In the genomic region with DNA sequence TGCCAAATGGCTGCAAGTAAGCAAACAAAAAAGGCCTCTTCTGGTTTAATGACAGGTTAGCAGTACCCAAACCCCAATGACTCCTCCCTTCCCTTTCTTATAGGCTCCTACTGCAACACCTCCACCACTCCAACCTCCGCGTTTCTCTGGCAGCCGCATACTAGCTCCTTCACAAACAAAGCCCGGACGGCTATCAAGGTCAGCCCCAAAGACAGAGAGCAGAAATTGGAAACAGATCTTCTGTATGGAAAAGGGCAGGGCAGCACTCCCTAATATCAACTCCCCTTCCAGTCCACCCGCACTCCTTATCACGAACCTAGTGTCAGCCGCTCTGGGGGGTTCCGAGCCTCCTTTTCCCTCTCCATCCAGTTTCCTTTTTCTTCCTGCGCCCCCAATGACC, we compare ENCODE assay signal across 8 mouse cellular contexts.
DNase-seq lines count a peak whose midpoint lies in the region; ATAC-seq and TF ChIP-seq lines count a peak whose summit lies in the region.

No protein-coding gene starts in this region.

- H3K4me1 ChIP-seq in embryonic facial prominence, embryonic 13.5 days, result peaks cover 25% of the 10 kb centered on the region
- H3K4me1 ChIP-seq in stomach, postnatal 0 days (replicated peaks; ENCODE audit: control insufficient read depth, insufficient read depth), result no peaks in the 10 kb centered on the region

- 1% methylated on average over 10 of the region's 10 CpGs for WGBS in embryonic facial prominence, embryonic 13.5 days
- 1% methylated on average over 9 of the region's 10 CpGs for WGBS in stomach, postnatal 0 days

- 0 out of 2 replicates have a peak, but pooled peaks cover 6% of the 10 kb centered on the region for H3K36me3 ChIP-seq in embryonic facial prominence, embryonic 13.5 days
- H3K36me3 ChIP-seq in stomach, postnatal 0 days (ENCODE audit: control insufficient read depth, insufficient read depth, low read length), result no peaks in the 10 kb centered on the region

- peak overlapping the region; percentile 99 for H3K27ac ChIP-seq in embryonic facial prominence, embryonic 13.5 days
- H3K27ac ChIP-seq in stomach, postnatal 0 days (replicated peaks), result peak overlapping the region; percentile 86

- intact Hi-C loops in heart, postnatal 10 days (cut with DNase I), result no loop called here

- peak; percentile 17 for DNase-seq in layer of hippocampus, adult 11-12 months (ENCODE audit: low spot score)
- no peak for DNase-seq in layer of hippocampus, adult 8-10 months (ENCODE audit: low spot score in 2 of 2)
- DNase-seq in ZHBTc4 (ENCODE audit: low read depth, low spot score), result peak; percentile 80
- DNase-seq in heart, postnatal 10 days, result peak; percentile 61 to 67
- DNase-seq in kidney, postnatal 4 days, result peak; percentile 31 to 57
- peak; percentile 56 for DNase-seq in stomach, postnatal 0 days (ENCODE audit: low spot score)

- no peaks in the 10 kb centered on the region for H3K9me3 ChIP-seq in embryonic facial prominence, embryonic 13.5 days
- no peaks in the 10 kb centered on the region for H3K9me3 ChIP-seq in stomach, postnatal 0 days (ENCODE audit: control insufficient read depth, low read length)

- H3K9ac ChIP-seq in embryonic facial prominence, embryonic 13.5 days, result peak overlapping the region; percentile 90
- peak overlapping the region; percentile 82 for H3K9ac ChIP-seq in stomach, postnatal 0 days (ENCODE audit: low read length)

- peak overlapping the region; percentile 89 for H3K4me3 ChIP-seq in embryonic facial prominence, embryonic 13.5 days
- H3K4me3 ChIP-seq in stomach, postnatal 0 days (ENCODE audit: low read depth, low read length), result peak overlapping the region; percentile 95

- H3K27me3 ChIP-seq in embryonic facial prominence, embryonic 13.5 days, result no peaks in the 10 kb centered on the region
- no peaks in the 10 kb centered on the region for H3K27me3 ChIP-seq in stomach, postnatal 0 days (ENCODE audit: control insufficient read depth, insufficient read depth, low read length)

- no peak for TF ChIP-seq CTCF in stomach, postnatal 0 days (IDR thresholded peaks at IDR 0.05; ENCODE audit: low read depth)

- no peak for ATAC-seq in embryonic facial prominence, embryonic 13.5 days (ENCODE audit: insufficient number of reproducible peaks, insufficient read depth, low FRiP score, low TSS enrichment, low read depth)
- peak; percentile 56 for ATAC-seq in megakaryocyte progenitor cell, adult 5-6 weeks (replicated peaks; ENCODE audit: poor library complexity)
- peak; percentile 44 for ATAC-seq in stomach, postnatal 0 days (ENCODE audit: low FRiP score, low TSS enrichment)

- no peak for TF ChIP-seq EP300 in stomach, postnatal 0 days (optimal IDR thresholded peaks at IDR 0.05)

- peak overlapping the region; percentile 84 for H3K4me2 ChIP-seq in embryonic facial prominence, embryonic 13.5 days
- peak overlapping the region; percentile 94 for H3K4me2 ChIP-seq in stomach, postnatal 0 days (replicated peaks; ENCODE audit: low read depth)

Comparison
In these comparisons a context has a peak if more than half of its experiments do, and no peak if none do; other contexts are left out.
1. DNase-seq: peak in layer of hippocampus, adult 11-12 months (single experiment), ZHBTc4 (single experiment), heart, postnatal 10 days (2 of 2), kidney, postnatal 4 days (2 of 2) and stomach, postnatal 0 days (single experiment); none in layer of hippocampus, adult 8-10 months (0 of 2).